28 mouse cellular contexts compared by ENCODE assay signal in genomic region chr16:63049100-63049499, GRCm38 (mm10).
"Had no signal": no experiment of that assay in that cellular context is flagged by ENCODE, and none has a peak within 500 bp of the region (broad histone marks: within the 10 kb centered on the region; RNA-seq: fewer than 3 reads in every experiment).

No protein-coding gene starts in this region.

- H3K4me3 ChIP-seq: embryonic facial prominence, embryonic 10.5 days; embryonic facial prominence, embryonic 12.5 days; embryonic facial prominence, embryonic 13.5 days; embryonic facial prominence, embryonic 15.5 days; erythroblast, embryonic 14.5 days; forebrain, embryonic 10.5 days; forebrain, embryonic 12.5 days; forebrain, embryonic 13.5 days; forebrain, embryonic 15.5 days; gastrocnemius, adult 2 months had no signal

- H3K9me3 ChIP-seq: embryonic facial prominence, embryonic 10.5 days; embryonic facial prominence, embryonic 12.5 days; embryonic facial prominence, embryonic 13.5 days; embryonic facial prominence, embryonic 15.5 days; forebrain, embryonic 10.5 days; forebrain, embryonic 12.5 days; forebrain, embryonic 13.5 days; forebrain, embryonic 15.5 days had no signal

- ATAC-seq: forebrain, embryonic 13.5 days; forebrain, embryonic 14.5 days; forebrain, embryonic 15.5 days; forebrain, embryonic 16.5 days; forebrain, postnatal 0 days had no signal

- H3K9ac ChIP-seq: embryonic facial prominence, embryonic 12.5 days; embryonic facial prominence, embryonic 13.5 days; embryonic facial prominence, embryonic 15.5 days; forebrain, embryonic 12.5 days; forebrain, embryonic 13.5 days; forebrain, embryonic 15.5 days; forebrain, postnatal 0 days had no signal

- H3K27ac ChIP-seq: embryonic facial prominence, embryonic 10.5 days; embryonic facial prominence, embryonic 12.5 days; embryonic facial prominence, embryonic 13.5 days; embryonic facial prominence, embryonic 15.5 days; forebrain, embryonic 10.5 days; forebrain, embryonic 12.5 days; forebrain, embryonic 13.5 days; forebrain, embryonic 15.5 days; gastrocnemius, adult 2 months had no signal

- H3K27me3 ChIP-seq: embryonic facial prominence, embryonic 12.5 days; embryonic facial prominence, embryonic 13.5 days; embryonic facial prominence, embryonic 15.5 days; forebrain, embryonic 12.5 days; forebrain, embryonic 13.5 days; forebrain, embryonic 15.5 days had no signal

- H3K4me2 ChIP-seq: embryonic facial prominence, embryonic 12.5 days; embryonic facial prominence, embryonic 13.5 days; embryonic facial prominence, embryonic 15.5 days; forebrain, embryonic 12.5 days; forebrain, embryonic 13.5 days; forebrain, embryonic 15.5 days had no signal

- H3K36me3 ChIP-seq: embryonic facial prominence, embryonic 10.5 days; embryonic facial prominence, embryonic 12.5 days; embryonic facial prominence, embryonic 13.5 days; embryonic facial prominence, embryonic 15.5 days; forebrain, embryonic 10.5 days; forebrain, embryonic 12.5 days; forebrain, embryonic 15.5 days had no signal

- H3K4me1 ChIP-seq: embryonic facial prominence, embryonic 10.5 days; embryonic facial prominence, embryonic 12.5 days; embryonic facial prominence, embryonic 13.5 days; embryonic facial prominence, embryonic 15.5 days; forebrain, embryonic 12.5 days; forebrain, embryonic 13.5 days; forebrain, embryonic 15.5 days had no signal

- DNase-seq: cerebellum, adult 18-20 months; cerebellum, adult 2 months; cerebellum, adult 8-10 months; cerebellum, adult 9-10 months; cerebellum, adult 9-11 months; cerebellum, postnatal 10 days; cerebellum, postnatal 14 days; cerebellum, postnatal 25 days; cerebellum, postnatal 36 days; embryo, embryonic 11 days; forebrain, postnatal 0 days; gastrocnemius, adult 2 months; gastrocnemius, postnatal 10 days; gastrocnemius, postnatal 14 days; gastrocnemius, postnatal 25 days; gastrocnemius, postnatal 36 days; heart, adult 11 months had no signal
